Mouse (Mus musculus) layer of hippocampus, adult 18-20 months (tissue): ENCODE data around the gene Cfap65. TPM values are rescaled to one million over a fixed set of nuclear protein-coding genes. Genes with fewer than 3 reads are reported as not detected.

Experiments used
- DNase-seq, 2 experiments: peaks; one replicate each; pipeline ENCODE4 v3.0.0; 2022; ENCODE audit warnings: low spot score in 2 of 2
- total RNA-seq, 2 experiments: library from RNA; stranded (reverse); gene quantifications; 2 replicates each; pipeline ENCODE4 v1.2.3; 2021

Gene Cfap65
- total RNA-seq, 2 experiments from 2014 or later, result 1.8 to 3.1 TPM

GRCm38 (mm10) chr1:74882828-74883227 is 52.6 kb downstream of the Cfap65 start:
- no peak for DNase-seq

GRCm38 (mm10) chr1:74882055-74882734 is 53.2 kb downstream of the Cfap65 start:
- no peak for DNase-seq

GRCm38 (mm10) chr1:74880785-74881360 is 54.5 kb downstream of the Cfap65 start:
- DNase-seq, result peak in 1 of 2 experiments; percentile 77

- DNase-seq, result no peak
Measured at GRCm38 (mm10) chr1:74877199-74877598, 58.2 kb downstream of the Cfap65 start.

GRCm38 (mm10) chr1:74872218-74872617 is 63.2 kb downstream of the Cfap65 start:
- DNase-seq, result no peak

- DNase-seq, result no peak
Measured at GRCm38 (mm10) chr1:74861783-74862182, 73.6 kb downstream of the Cfap65 start.

DNA sequence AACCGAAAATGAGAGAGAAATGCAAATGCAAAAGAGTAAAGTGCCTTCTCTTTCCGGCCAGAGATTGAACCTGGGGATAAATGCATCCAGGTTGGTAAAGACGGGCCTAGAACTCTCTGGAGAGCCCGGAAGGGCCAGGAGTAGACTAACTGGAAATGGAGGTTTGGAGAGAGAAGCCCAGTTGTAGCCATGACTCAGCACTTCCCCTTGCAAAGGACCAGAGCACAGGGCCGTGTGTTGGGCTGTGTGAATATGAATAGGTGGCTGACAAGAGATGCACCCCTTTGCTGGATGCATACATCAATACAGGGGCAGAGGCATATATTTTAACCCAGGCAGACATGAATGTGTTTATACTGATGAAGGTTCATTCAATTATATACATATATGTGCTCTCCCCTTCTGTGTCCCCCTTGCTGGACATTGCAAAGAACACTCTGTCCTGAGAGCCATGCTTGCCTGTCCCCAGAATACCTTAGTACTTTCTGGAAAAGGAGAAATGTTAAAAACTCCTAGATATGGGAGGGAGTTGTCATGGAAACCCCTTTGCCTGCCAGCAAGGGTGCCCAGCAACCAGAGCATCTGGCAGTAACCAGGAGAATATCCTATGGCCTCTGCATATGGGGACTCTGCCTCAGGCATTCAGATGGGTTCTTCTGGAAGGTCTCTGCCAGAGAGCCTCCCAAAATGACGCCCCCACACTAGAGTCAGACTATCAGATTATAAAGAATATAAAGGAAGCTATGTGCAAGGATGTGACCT is 76.0 kb downstream of the Cfap65 start:
- peak; percentile 21 to 51 for DNase-seq

- peak in 1 of 2 experiments; percentile 31 for DNase-seq
Measured at GRCm38 (mm10) chr1:74858805-74859204, 76.6 kb downstream of the Cfap65 start.

- peak; percentile 91 to 94 for DNase-seq
Measured at GRCm38 (mm10) chr1:74858171-74858719, 77.2 kb downstream of the Cfap65 start.

DNA sequence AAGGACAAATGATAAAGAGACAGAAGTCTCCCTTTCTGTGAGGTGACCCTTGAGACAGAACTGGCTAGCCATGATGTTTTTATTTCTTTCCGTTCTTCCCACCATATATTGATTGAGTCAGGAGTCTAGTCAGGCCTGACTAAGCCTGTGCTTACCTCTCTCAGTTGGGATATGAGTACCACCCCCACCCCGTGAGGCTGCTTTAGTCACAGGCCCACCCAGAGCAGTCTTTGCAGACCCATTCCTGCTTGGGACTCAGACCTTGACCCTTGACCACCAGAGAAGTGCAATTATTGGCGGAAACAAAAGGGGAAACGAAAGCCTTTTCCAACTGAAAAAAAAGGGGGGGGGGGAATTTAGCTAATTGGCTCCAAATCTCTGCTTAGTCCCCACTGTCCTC is 77.7 kb downstream of the Cfap65 start:
- no peak for DNase-seq

- peak; percentile 20 to 33 for DNase-seq
Measured at GRCm38 (mm10) chr1:74857201-74857600, 78.2 kb downstream of the Cfap65 start.

DNA sequence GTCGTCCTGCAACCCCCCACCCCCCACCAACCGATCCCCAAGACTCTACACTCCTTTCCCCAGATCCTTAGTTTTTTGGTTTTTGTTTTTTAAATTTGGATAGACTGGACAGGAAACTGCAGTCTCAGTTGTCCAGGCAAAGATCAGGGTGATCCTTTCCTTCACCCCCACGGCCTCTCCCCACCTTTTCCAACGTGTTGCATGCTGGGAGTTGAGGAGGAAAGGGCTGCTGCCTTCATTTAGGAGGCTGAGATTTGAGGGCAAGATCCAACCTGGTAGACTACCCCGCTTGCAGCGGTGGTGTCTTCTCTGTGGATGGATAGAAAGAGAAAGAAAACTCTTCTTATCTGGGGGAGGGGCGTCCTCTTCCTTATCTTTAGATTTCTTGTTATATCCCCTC is 78.6 kb downstream of the Cfap65 start:
- DNase-seq, result no peak

DNA sequence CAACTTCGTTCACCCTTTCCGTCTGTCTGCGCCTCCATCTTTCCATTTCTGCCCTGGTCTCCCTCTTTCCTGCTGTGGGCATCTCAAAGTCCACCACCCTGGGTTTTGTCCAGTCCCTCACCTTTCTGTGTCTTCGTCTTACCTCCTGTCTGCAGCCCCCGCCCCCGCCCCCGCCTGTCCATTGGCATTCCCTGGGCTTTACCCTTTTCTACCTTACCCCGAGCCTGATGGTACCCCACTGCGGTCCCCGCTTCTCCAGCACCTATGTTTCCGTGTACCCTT is 79.0 kb downstream of the Cfap65 start:
- no peak for DNase-seq

- peak; percentile 23 to 37 for DNase-seq
Measured at GRCm38 (mm10) chr1:74855651-74856438, 79.6 kb downstream of the Cfap65 start.

GRCm38 (mm10) chr1:74855156-74855555 is 80.2 kb downstream of the Cfap65 start:
- DNase-seq, result peak in 1 of 2 experiments; percentile 16

DNA sequence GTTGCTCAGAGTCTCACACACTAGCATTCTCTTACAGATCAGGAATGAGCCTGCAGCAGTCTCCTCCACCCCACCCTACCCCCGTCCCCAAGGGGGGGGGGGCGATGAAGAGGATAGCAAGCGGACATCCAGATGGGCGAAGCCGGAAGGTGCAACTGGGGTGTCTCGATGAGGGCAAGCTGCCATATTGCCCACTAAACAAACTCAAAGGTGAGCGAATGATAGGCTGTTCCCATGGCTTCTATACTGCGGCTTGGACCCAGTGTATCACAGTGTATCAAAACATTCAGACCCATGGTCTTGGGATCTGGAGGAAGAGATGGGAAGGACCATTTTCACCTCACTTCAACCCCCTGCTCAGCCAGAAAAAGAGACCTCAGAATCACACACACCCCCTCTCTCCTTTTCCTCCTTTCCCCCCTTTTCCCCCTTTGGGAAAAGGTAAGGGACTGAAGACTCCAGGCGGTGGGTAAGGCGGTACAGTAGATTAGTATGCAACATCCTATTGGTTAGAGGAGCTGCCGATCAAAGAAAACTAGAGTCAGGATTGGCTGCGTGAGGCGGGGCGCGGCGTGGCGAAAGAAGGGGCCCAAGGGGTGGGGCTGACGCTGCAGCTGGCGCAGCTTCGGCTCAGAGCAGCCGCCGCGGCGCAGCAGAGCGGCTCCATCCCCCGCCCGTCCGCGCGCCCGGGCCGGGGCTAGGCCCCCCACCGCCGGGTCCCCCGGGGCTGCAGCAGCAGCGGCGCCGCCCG is 80.9 kb downstream of the Cfap65 start, which contains the start of gene Cdk5r2:
Gene Cdk5r2, plus strand, starts transcription at position 629 of the 751 bp plus-strand sequence.
- DNase-seq, result peak; percentile 91 to 99
